10 mouse cellular contexts compared by ENCODE assay signal in the genomic region with DNA sequence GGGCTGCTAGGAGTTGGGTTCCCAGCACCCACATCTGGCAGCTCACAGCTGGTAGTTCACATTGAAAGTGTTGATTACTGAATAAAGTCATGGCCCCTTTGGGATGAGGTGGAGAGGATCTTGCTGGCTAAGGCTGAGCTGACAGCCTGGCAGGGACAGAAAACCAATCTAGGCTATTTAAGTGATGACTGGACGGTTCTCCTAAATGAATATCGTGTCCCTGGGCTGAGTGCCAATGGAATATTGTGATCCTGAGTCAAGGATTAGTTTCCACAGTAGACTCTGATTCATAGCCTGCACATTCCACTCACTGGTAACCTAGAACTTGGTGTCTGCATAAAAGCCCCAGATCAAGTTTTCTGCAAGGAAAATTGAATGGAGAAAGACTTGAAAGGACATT. TPM values are rescaled to one million over a fixed set of nuclear protein-coding genes. Genes with fewer than 3 reads are reported as not detected.
DNase-seq lines count a peak whose midpoint lies in the region; ATAC-seq lines count a peak whose summit lies in the region.
"Had no signal": no experiment of that assay in that cellular context is flagged by ENCODE, and none has a peak within 500 bp of the region (broad histone marks: within the 10 kb centered on the region; RNA-seq: fewer than 3 reads in every experiment).

No protein-coding gene starts in this region.

- peak; percentile 16 for DNase-seq in forebrain, embryonic 14.5 days (ENCODE audit: low spot score)
- peak; percentile 70 for DNase-seq in urinary bladder, postnatal 14 days (ENCODE audit: low spot score)
- DNase-seq in urinary bladder, postnatal 4 days (ENCODE audit: low spot score in 2 of 2): no peak
- no peak for DNase-seq in thymus, postnatal 0 days (ENCODE audit: low spot score)
- no peak for DNase-seq in c-Kit-positive CD71-positive TER-119-positive erythroid progenitor cells, embryonic 14.5 days (ENCODE audit: low spot score)
- DNase-seq: liver, postnatal 0 days had no signal

- 59% methylated on average over 2 of the region's 2 CpGs for WGBS in forebrain, embryonic 14.5 days
- WGBS in forebrain, embryonic 12.5 days: 77% methylated on average over 2 of the region's 2 CpGs
- 6% methylated on average over 2 of the region's 2 CpGs for WGBS in heart, embryonic 14.5 days
- 36% methylated on average over 2 of the region's 2 CpGs for WGBS in hindbrain, embryonic 13.5 days

- no peaks in the 10 kb centered on the region for H3K9me3 ChIP-seq in forebrain, embryonic 14.5 days (replicated peaks; ENCODE audit: control insufficient read depth, low read length)
- H3K9me3 ChIP-seq in forebrain, embryonic 12.5 days: no peaks in the 10 kb centered on the region
- H3K9me3 ChIP-seq in heart, embryonic 14.5 days (ENCODE audit: control insufficient read depth, low read length): no peaks in the 10 kb centered on the region
- H3K9me3 ChIP-seq in hindbrain, embryonic 13.5 days: no peaks in the 10 kb centered on the region

- no peaks in the 10 kb centered on the region for H3K27me3 ChIP-seq in forebrain, embryonic 14.5 days (replicated peaks; ENCODE audit: control insufficient read depth, insufficient read depth, low read length)
- H3K27me3 ChIP-seq in forebrain, embryonic 12.5 days: no peaks in the 10 kb centered on the region
- H3K27me3 ChIP-seq in heart, embryonic 14.5 days (ENCODE audit: control insufficient read depth, insufficient read depth, low read length): no peaks in the 10 kb centered on the region
- no peaks in the 10 kb centered on the region for H3K27me3 ChIP-seq in hindbrain, embryonic 13.5 days

- peaks cover 85% of the 10 kb centered on the region for H3K36me3 ChIP-seq in forebrain, embryonic 14.5 days (ENCODE audit: control insufficient read depth, insufficient read depth, low read length)
- H3K36me3 ChIP-seq in forebrain, embryonic 12.5 days (replicated peaks): peaks cover 85% of the 10 kb centered on the region
- H3K36me3 ChIP-seq in heart, embryonic 14.5 days (ENCODE audit: control insufficient read depth, insufficient read depth, low read length): peaks cover 94% of the 10 kb centered on the region
- H3K36me3 ChIP-seq in hindbrain, embryonic 13.5 days: peaks cover 59% of the 10 kb centered on the region

- no peak overlapping the region for H3K4me3 ChIP-seq in forebrain, embryonic 14.5 days (ENCODE audit: low read depth, low read length)
- H3K4me3 ChIP-seq in forebrain, embryonic 12.5 days (replicated peaks): no peak overlapping the region
- no peak overlapping the region for H3K4me3 ChIP-seq in heart, embryonic 14.5 days (ENCODE audit: control insufficient read depth in 1 of 2, insufficient read depth in 1 of 2, low read depth in 1 of 2, low read length in 2 of 2)
- H3K4me3 ChIP-seq in hindbrain, embryonic 13.5 days: no peak overlapping the region

- H3K4me2 ChIP-seq in forebrain, embryonic 14.5 days (ENCODE audit: low read length): no peak overlapping the region
- H3K4me2 ChIP-seq in forebrain, embryonic 12.5 days: no peak overlapping the region
- no peak overlapping the region for H3K4me2 ChIP-seq in heart, embryonic 14.5 days (ENCODE audit: low read length)
- no peak overlapping the region for H3K4me2 ChIP-seq in hindbrain, embryonic 13.5 days

- no peak for ATAC-seq in forebrain, embryonic 14.5 days
- no peak for ATAC-seq in forebrain, embryonic 12.5 days (ENCODE audit: low FRiP score)
- ATAC-seq in heart, embryonic 14.5 days (ENCODE audit: insufficient number of reproducible peaks, insufficient read depth, low FRiP score, low read depth): peak; percentile 25; the same call in 1 of the 2 replicates
- ATAC-seq in hindbrain, embryonic 13.5 days (ENCODE audit: low FRiP score): no peak
- ATAC-seq: CD4-positive, CD25-positive, alpha-beta regulatory T cell, adult 4 months; liver, postnatal 0 days had no signal

- H3K9ac ChIP-seq in forebrain, embryonic 14.5 days (ENCODE audit: low read length): no peak overlapping the region
- no peak overlapping the region for H3K9ac ChIP-seq in forebrain, embryonic 12.5 days
- no peak overlapping the region for H3K9ac ChIP-seq in heart, embryonic 14.5 days (ENCODE audit: low read length)
- no peak overlapping the region for H3K9ac ChIP-seq in hindbrain, embryonic 13.5 days
- H3K9ac ChIP-seq: liver, postnatal 0 days had no signal

- H3K4me1 ChIP-seq in forebrain, embryonic 14.5 days (ENCODE audit: control insufficient read depth, insufficient read depth, low read length): no peaks in the 10 kb centered on the region
- peaks cover 13% of the 10 kb centered on the region; the same call in 1 of the 2 replicates for H3K4me1 ChIP-seq in forebrain, embryonic 12.5 days
- H3K4me1 ChIP-seq in heart, embryonic 14.5 days (ENCODE audit: control insufficient read depth in 2 of 2, insufficient read depth in 2 of 2, low read length in 2 of 2): peaks cover 12 to 54% of the 10 kb centered on the region in 2 experiments
- peaks cover 40% of the 10 kb centered on the region for H3K4me1 ChIP-seq in hindbrain, embryonic 13.5 days (replicated peaks)

- no peak overlapping the region for H3K27ac ChIP-seq in forebrain, embryonic 14.5 days (ENCODE audit: low read depth, low read length)
- H3K27ac ChIP-seq in forebrain, embryonic 12.5 days: no peak overlapping the region
- H3K27ac ChIP-seq in heart, embryonic 14.5 days (replicated peaks in 1 of 2; ENCODE audit: control insufficient read depth in 1 of 2, insufficient read depth in 1 of 2, low read depth in 2 of 2, low read length in 2 of 2): no peak overlapping the region; a peak in 2 of 4 replicates
- H3K27ac ChIP-seq in hindbrain, embryonic 13.5 days: no peak overlapping the region

RNA-seq across cellular contexts. Expression of gene Nedd4, which starts 39.9 kb away (rescaled TPM):
- 437 and 459 TPM in 2 replicates for polyA plus RNA-seq in forebrain, embryonic 14.5 days (2014; fragmentation: Nextera tagmentation; extraction: Ambion mirVana)
- polyA plus RNA-seq in forebrain, embryonic 12.5 days (2016; fragmentation: Nextera tagmentation; extraction: Ambion mirVana): 731 and 774 TPM in 2 replicates
- polyA plus RNA-seq in heart, embryonic 14.5 days (2014; fragmentation: Nextera tagmentation; extraction: Ambion mirVana): 612 and 625 TPM in 2 replicates
- 159 and 162 TPM in 2 replicates for polyA plus RNA-seq in thymus, postnatal 0 days (2015; fragmentation: Nextera tagmentation; extraction: Ambion mirVana)
- 514 and 518 TPM in 2 replicates for polyA plus RNA-seq in hindbrain, embryonic 13.5 days (2015; fragmentation: Nextera tagmentation; extraction: Ambion mirVana)

Comparison
In these comparisons a context has a peak if more than half of its experiments do, and no peak if none do; other contexts are left out.
1. DNase-seq: peak in forebrain, embryonic 14.5 days (single experiment) and urinary bladder, postnatal 14 days (single experiment); none in urinary bladder, postnatal 4 days (0 of 2), thymus, postnatal 0 days (single experiment) and c-Kit-positive CD71-positive TER-119-positive erythroid progenitor cells, embryonic 14.5 days (single experiment).